Mouse (Mus musculus): ENCODE results near the gene Myt1l.

DNA sequence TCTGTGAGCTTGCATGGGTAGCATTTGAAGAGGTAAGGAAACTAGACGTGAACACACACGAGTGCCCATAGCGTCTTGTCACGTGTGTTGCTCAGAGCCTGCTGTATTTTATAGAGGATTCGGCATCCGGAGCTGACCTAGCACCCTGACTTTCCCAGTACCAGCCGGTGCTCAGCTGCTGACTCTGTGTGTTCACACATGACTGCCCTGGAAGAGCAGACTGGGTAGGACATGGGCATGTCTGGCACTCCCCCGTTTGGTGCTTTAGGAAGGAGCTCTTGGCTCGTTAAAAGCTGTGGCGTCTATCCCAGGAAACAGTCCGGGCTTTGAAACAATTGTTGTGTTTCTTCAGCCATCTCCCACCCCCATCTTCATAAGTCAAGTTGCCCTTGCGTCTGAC is 428.8 kb downstream of the Myt1l start:
- TF ChIP-seq POLR2A (IDR thresholded peaks at IDR 0.05; ENCODE audit: control insufficient read depth, extremely low read depth, insufficient read depth, low read length, poor library complexity) (no peak), CTCF (IDR thresholded peaks at IDR 0.05; ENCODE audit: borderline replicate concordance, control insufficient read depth, extremely low read depth, insufficient read depth, low read length, poor library complexity) (no peak)

Measured in thymus, adult 2 months (tissue).